Mouse (Mus musculus) kidney, embryonic 14.5 days (tissue): ENCODE measurements around the gene Brf1. TPM values are rescaled to one million over a fixed set of nuclear protein-coding genes. Genes with fewer than 3 reads are reported as not detected.
A peak's percentile ranks its signal among the peaks of the same experiment; 100 is the strongest.

Experiments used
- ATAC-seq: fragments of 200-750 bp; cut with Nextera tagmentation; 2 replicates; pipeline ENCODE4 v1.8.0; 2017; ENCODE audit warnings: moderate number of reproducible peaks, mild to moderate bottlenecking, moderate TSS enrichment, moderate library complexity; ENCODE audit not compliant: low FRiP score, low TSS enrichment
- H3K27ac ChIP-seq: fragments of 300-500 bp; sonication (generic); 2 replicates; pipeline ENCODE4 v1.5.1; 2014; ENCODE audit warnings: low read depth, mild to moderate bottlenecking, low read length, moderate library complexity, mixed read lengths
- H3K27me3 ChIP-seq: fragments of 300-500 bp; sonication (generic); 2 replicates; pipeline ENCODE4 v1.6.1; 2014; ENCODE audit warnings: mild to moderate bottlenecking, low read length; ENCODE audit not compliant: control insufficient read depth, insufficient read depth
- H3K36me3 ChIP-seq: fragments of 300-500 bp; sonication (generic); 2 replicates; pipeline ENCODE4 v1.6.1; 2014; ENCODE audit warnings: low read length, mixed read lengths; ENCODE audit not compliant: control insufficient read depth, insufficient read depth
- H3K4me1 ChIP-seq: fragments of 300-500 bp; sonication (generic); 2 replicates; pipeline ENCODE4 v1.6.1; 2014; ENCODE audit warnings: low read length, mixed read lengths; ENCODE audit not compliant: control insufficient read depth, insufficient read depth
- H3K4me2 ChIP-seq: fragments of 300-500 bp; sonication (generic); replicated peaks from 2 replicates; pipeline ENCODE4 v1.6.1; 2014; ENCODE audit warnings: low read depth, mild to moderate bottlenecking, low read length
- H3K4me3 ChIP-seq: fragments of 300-500 bp; sonication (generic); 2 replicates; pipeline ENCODE4 v1.5.1; 2014; ENCODE audit warnings: mild to moderate bottlenecking, low read length
- H3K9ac ChIP-seq: fragments of 300-500 bp; sonication (generic); 2 replicates; pipeline ENCODE4 v1.6.1; 2014; ENCODE audit warnings: low read depth, mild to moderate bottlenecking, low read length, moderate library complexity
- H3K9me3 ChIP-seq: fragments of 300-500 bp; sonication (generic); 2 replicates; pipeline ENCODE4 v1.6.1; 2016; ENCODE audit warnings: low read length; ENCODE audit not compliant: control insufficient read depth
- WGBS: fragments of 180-500 bp; shearing (Covaris S2); extraction: QIAGEN DNeasy Blood & Tissue Kit; methylation state at CpG from one replicate; pipeline ENCODE4 v1.1.7; 2014; 5-methylcytosine and 5-hydroxymethylcytosine counted together
- polyA plus RNA-seq: library from polyadenylated mRNA; unstranded; fragments of >200 nt; fragmentation: Nextera tagmentation; extraction: Ambion mirVana; gene quantifications from 2 replicates; pipeline ENCODE4 v1.2.1, GENCODE M21; 2014

The Brf1 gene
- polyA plus RNA-seq, 1 experiment from 2014 or later = 75.6 TPM

GRCm38 (mm10) chr12:112955800-112956199, 44.7 kb downstream of the Brf1 start:
- Histone ChIP-seq H3K9ac (no peak overlapping the region), H3K4me2 (no peak overlapping the region), H3K4me1 (peaks cover 6% of the 10 kb centered on the region), H3K27ac (no peak overlapping the region), H3K9me3 (no peaks in the 10 kb centered on the region), H3K4me3 (no peak overlapping the region), H3K36me3 (peaks cover 20% of the 10 kb centered on the region), H3K27me3 (no peaks in the 10 kb centered on the region)
- 39% methylated on average over 4 of the region's 4 CpGs for WGBS
- ATAC-seq = peak; percentile 36

- WGBS = 85% methylated on average over 3 of the region's 3 CpGs
- H3K9ac ChIP-seq = no peak overlapping the region
- H3K4me2 ChIP-seq = no peak overlapping the region
- no peak for ATAC-seq
- no peaks in the 10 kb centered on the region for H3K27me3 ChIP-seq
- H3K27ac ChIP-seq = no peak overlapping the region
- H3K36me3 ChIP-seq = peaks cover 4% of the 10 kb centered on the region; the same call in 1 of the 2 replicates
- H3K4me1 ChIP-seq = peaks cover 16% of the 10 kb centered on the region
- no peaks in the 10 kb centered on the region for H3K9me3 ChIP-seq
- no peak overlapping the region for H3K4me3 ChIP-seq
Measured at GRCm38 (mm10) chr12:112952926-112953565, 47.5 kb downstream of the Brf1 start.

GRCm38 (mm10) chr12:112952433-112952832, 48.1 kb downstream of the Brf1 start:
- peaks cover 4% of the 10 kb centered on the region; the same call in 1 of the 2 replicates for H3K36me3 ChIP-seq
- H3K4me3 ChIP-seq = no peak overlapping the region
- H3K4me1 ChIP-seq = peaks cover 16% of the 10 kb centered on the region
- WGBS = 32% methylated on average over 8 of the region's 8 CpGs
- H3K27me3 ChIP-seq = no peaks in the 10 kb centered on the region
- H3K27ac ChIP-seq = no peak overlapping the region
- H3K4me2 ChIP-seq = no peak overlapping the region
- no peak for ATAC-seq
- H3K9ac ChIP-seq = no peak overlapping the region
- no peaks in the 10 kb centered on the region for H3K9me3 ChIP-seq

- no peaks in the 10 kb centered on the region; the same call in 1 of the 2 replicates for H3K36me3 ChIP-seq
- WGBS = 16% methylated on average over 7 of the region's 7 CpGs
- H3K4me2 ChIP-seq = no peak overlapping the region
- peaks cover 16% of the 10 kb centered on the region for H3K4me1 ChIP-seq
- no peak for ATAC-seq
- no peak overlapping the region; the same call in 1 of the 2 replicates for H3K9ac ChIP-seq
- H3K9me3 ChIP-seq = no peaks in the 10 kb centered on the region
- peak overlapping the region; percentile 68 for H3K27ac ChIP-seq
- no peak overlapping the region for H3K4me3 ChIP-seq
- H3K27me3 ChIP-seq = no peaks in the 10 kb centered on the region
Measured at GRCm38 (mm10) chr12:112951150-112951842, 49.2 kb downstream of the Brf1 start.

- Histone ChIP-seq H3K4me2 (peak overlapping the region; percentile 86), H3K36me3 (no peaks in the 10 kb centered on the region), H3K4me3 (peak overlapping the region; percentile 64), H3K4me1 (peaks cover 16% of the 10 kb centered on the region), H3K9me3 (no peaks in the 10 kb centered on the region), H3K9ac (peak overlapping the region; percentile 76), H3K27me3 (no peaks in the 10 kb centered on the region), H3K27ac (peak overlapping the region; percentile 68)
- 4% methylated on average over 6 of the region's 6 CpGs for WGBS
- peak; percentile 9; the same call in 1 of the 2 replicates for ATAC-seq
Measured at GRCm38 (mm10) chr12:112950761-112951129, 49.8 kb downstream of the Brf1 start.

- under 1% methylated on average over 58 of the region's 58 CpGs for WGBS
- peaks cover 16% of the 10 kb centered on the region for H3K4me1 ChIP-seq
- ATAC-seq = peak; percentile 90
Measured at GRCm38 (mm10) chr12:112950040-112950760, 50.3 kb downstream of the Brf1 start.

GRCm38 (mm10) chr12:112947307-112947706, 53.2 kb downstream of the Brf1 start:
- Histone ChIP-seq H3K4me3 (no peak overlapping the region), H3K27me3 (no peaks in the 10 kb centered on the region), H3K4me1 (peaks cover 17% of the 10 kb centered on the region), H3K27ac (no peak overlapping the region), H3K4me2 (no peak overlapping the region), H3K9me3 (no peaks in the 10 kb centered on the region), H3K9ac (no peak overlapping the region), H3K36me3 (no peaks in the 10 kb centered on the region)
- ATAC-seq = no peak
- 24% methylated on average over 4 of the region's 4 CpGs for WGBS

More at GRCm38 (mm10) chr12:112950040-112950760, 50.3 kb downstream of the Brf1 start:
- Histone ChIP-seq H3K4me3 (peak overlapping the region; percentile 64), H3K27ac (peak overlapping the region; percentile 83), H3K4me2 (peak overlapping the region; percentile 86), H3K36me3 (no peaks in the 10 kb centered on the region), H3K27me3 (no peaks in the 10 kb centered on the region), H3K9ac (peak overlapping the region; percentile 76), H3K9me3 (no peaks in the 10 kb centered on the region)

- H3K27me3 ChIP-seq = no peaks in the 10 kb centered on the region
- no peaks in the 10 kb centered on the region for H3K9me3 ChIP-seq
- H3K36me3 ChIP-seq = no peaks in the 10 kb centered on the region
- H3K4me1 ChIP-seq = peaks cover 15% of the 10 kb centered on the region
- no peak overlapping the region for H3K27ac ChIP-seq
- H3K4me2 ChIP-seq = no peak overlapping the region
- ATAC-seq = no peak
- H3K9ac ChIP-seq = no peak overlapping the region
- H3K4me3 ChIP-seq = no peak overlapping the region
- WGBS = 86% methylated on average over 2 of the region's 2 CpGs
Measured at GRCm38 (mm10) chr12:112943669-112944068, 56.8 kb downstream of the Brf1 start.
